Mouse (Mus musculus): ENCODE data around the gene Kcnh2.
A peak's percentile ranks its signal among the peaks of the same experiment; 100 is the strongest.

- peak; percentile 83 for TF ChIP-seq CTCF (IDR thresholded peaks at IDR 0.05; ENCODE audit: borderline replicate concordance, insufficient read depth, low read length)
- TF ChIP-seq POLR2A (IDR thresholded peaks at IDR 0.05; ENCODE audit: low read depth, low read length): no peak
Measured at GRCm38 (mm10) chr5:24360792-24361454, 9.5 kb upstream of the Kcnh2 start.
